Mouse (Mus musculus) heart, postnatal 10 days (tissue): ENCODE measurements around the gene Crk. TPM values are rescaled to one million over a fixed set of nuclear protein-coding genes. Genes with fewer than 3 reads are reported as not detected.

ENCODE experiments used
- DNase-seq, 2 experiments: peaks; one replicate each; pipeline ENCODE4 v3.0.0; 2021
- intact Hi-C: fragments of 180-260 bp; cut with DNase I; formaldehyde crosslinking; loops from one replicate; pipeline ENCODE4 v1.15.1; 2025
- total RNA-seq, 2 experiments: library from RNA; stranded (reverse); gene quantifications; 2 replicates each; pipeline ENCODE4 v1.2.3; 2021

Crk gene
- total RNA-seq, 2 experiments from 2014 or later, result 108 to 112 TPM

- peak in 1 of 2 experiments; percentile 90 for DNase-seq
- intact Hi-C loops, result no loop called here
Observed at GRCm38 (mm10) chr11:75733227-75733940, 54.3 kb downstream of the Crk start.

- no peak for DNase-seq
Observed at GRCm38 (mm10) chr11:75735462-75736252, 56.6 kb downstream of the Crk start.

GRCm38 (mm10) chr11:75736978-75737377 is 57.9 kb downstream of the Crk start:
- intact Hi-C loops, result loop anchor here (2.0 kb wide), 1 partner anchor 30 kb away; no protein-coding TSS in a partner anchor
- DNase-seq, result no peak

More at GRCm38 (mm10) chr11:75735462-75736252, 56.6 kb downstream of the Crk start:
- intact Hi-C loops, result loop anchor here (2.0 kb wide), 1 partner anchor 31 kb away; no protein-coding TSS in a partner anchor

GRCm38 (mm10) chr11:75737806-75738476 is 58.9 kb downstream of the Crk start:
- DNase-seq, result no peak
- intact Hi-C loops, result loop anchor here (2.0 kb wide), 1 partner anchor 29 kb away; no protein-coding TSS in a partner anchor

GRCm38 (mm10) chr11:75738477-75738821 is 59.4 kb downstream of the Crk start:
- no peak for DNase-seq
- intact Hi-C loops, result no loop called here

GRCm38 (mm10) chr11:75740204-75740603 is 61.1 kb downstream of the Crk start:
- intact Hi-C loops, result no loop called here
- no peak for DNase-seq

GRCm38 (mm10) chr11:75741615-75742014 is 62.6 kb downstream of the Crk start:
- no peak for DNase-seq
- intact Hi-C loops, result no loop called here

GRCm38 (mm10) chr11:75744761-75745160 is 65.7 kb downstream of the Crk start:
- DNase-seq, result no peak
- intact Hi-C loops, result no loop called here

GRCm38 (mm10) chr11:75750537-75750936 is 71.5 kb downstream of the Crk start:
- no peak for DNase-seq
- intact Hi-C loops, result no loop called here

- DNase-seq, result no peak
- intact Hi-C loops, result no loop called here
Observed at GRCm38 (mm10) chr11:75751082-75751481, 72.0 kb downstream of the Crk start.

Other genes with a start within 250 kb of the Crk start
- gene Serpinf2, start 239.7 kb upstream of the Crk start, total RNA-seq, result not detected
- gene Wdr81, start 224.5 kb upstream of the Crk start, total RNA-seq, result 1 to 10 TPM; 7.8 to 8.3 TPM
- 1 to 10 TPM; 8.1 to 9.3 TPM for gene Tlcd2, start 217.5 kb upstream of the Crk start, total RNA-seq
- 100 to 1,000 TPM; 103 to 109 TPM for gene Prpf8, start 192.4 kb upstream of the Crk start, total RNA-seq
- 10 to 100 TPM; 32.2 to 34.5 TPM for gene Rilp, start 169.2 kb upstream of the Crk start, total RNA-seq
- 10 to 100 TPM; 15.9 to 17.8 TPM for gene Scarf1, start 165.7 kb upstream of the Crk start, total RNA-seq
- gene Slc43a2, start 147.6 kb upstream of the Crk start, total RNA-seq, result 10 to 100 TPM; 14.2 to 17.3 TPM
- gene Pitpna, start 91.2 kb upstream of the Crk start, total RNA-seq, result 100 to 1,000 TPM; 146 to 150 TPM
- gene Inpp5k, start 48.3 kb upstream of the Crk start, total RNA-seq, result 10 to 100 TPM; 35.4 to 37.3 TPM
- 100 to 1,000 TPM; 151 to 153 TPM for gene Myo1c, start 28.8 kb upstream of the Crk start, total RNA-seq
- 100 to 1,000 TPM; 738 to 749 TPM for gene Ywhae, start 53.6 kb downstream of the Crk start, total RNA-seq
- gene Doc2b, start 116.8 kb downstream of the Crk start, total RNA-seq, result under 1 TPM; 0.40 to 0.41 TPM